In the genomic region with DNA sequence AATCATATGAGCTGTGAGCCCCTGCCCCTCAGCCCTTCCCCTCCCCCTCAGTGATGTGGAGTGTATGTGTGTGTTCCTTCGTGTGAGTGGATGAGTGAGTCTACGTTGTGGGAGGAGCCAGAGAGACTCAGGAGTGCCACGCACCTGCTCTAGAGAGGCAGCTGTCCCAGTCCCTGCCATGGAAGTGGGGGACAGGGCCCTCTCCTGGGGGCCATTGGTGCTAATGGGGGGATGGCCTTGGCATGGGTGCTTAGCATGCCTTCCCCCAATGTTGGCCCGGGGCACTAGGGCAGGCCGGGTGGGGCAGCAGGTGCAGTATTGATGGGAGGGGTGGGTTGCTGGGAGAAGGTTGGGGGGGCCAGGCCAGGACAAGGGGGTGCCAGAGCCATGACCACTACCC, we compare ENCODE assay signal across 9 mouse cellular contexts. TPM values are rescaled to one million over a fixed set of nuclear protein-coding genes. Genes with fewer than 3 reads are reported as not detected.
DNase-seq lines count a peak whose midpoint lies in the region; ATAC-seq lines count a peak whose summit lies in the region.
"Had no signal": no experiment of that assay in that cellular context is flagged by ENCODE, and none has a peak within 500 bp of the region (broad histone marks: within the 10 kb centered on the region; RNA-seq: fewer than 3 reads in every experiment).

No protein-coding gene starts in this region.

- intact Hi-C loops in left cerebral cortex, postnatal 4 days (cut with DNase I) = no loop called here

- no peak for DNase-seq in kidney, adult 9 months
- DNase-seq in midbrain, embryonic 11.5 days (ENCODE audit: low spot score, missing footprints) = no peak
- no peak for DNase-seq in ovary, adult 18-20 months (ENCODE audit: low spot score)
- no peak for DNase-seq in spleen, postnatal 10 days (ENCODE audit: low spot score in 2 of 2)
- DNase-seq in left cerebral cortex, postnatal 4 days = no peak

- no peaks in the 10 kb centered on the region for H3K9me3 ChIP-seq in kidney, embryonic 16.5 days (ENCODE audit: low read length)
- no peaks in the 10 kb centered on the region for H3K9me3 ChIP-seq in embryonic facial prominence, embryonic 15.5 days (replicated peaks)
- no peaks in the 10 kb centered on the region for H3K9me3 ChIP-seq in heart, embryonic 16.5 days (replicated peaks; ENCODE audit: control insufficient read depth, low read length)
- H3K9me3 ChIP-seq in midbrain, embryonic 11.5 days (ENCODE audit: control insufficient read depth, low read length) = no peaks in the 10 kb centered on the region

- no peak overlapping the region for H3K4me2 ChIP-seq in kidney, embryonic 16.5 days (replicated peaks; ENCODE audit: low read depth, low read length)
- H3K4me2 ChIP-seq in embryonic facial prominence, embryonic 15.5 days (replicated peaks) = no peak overlapping the region; the same call in 1 of the 2 replicates
- H3K4me2 ChIP-seq in heart, embryonic 16.5 days (ENCODE audit: low read depth, low read length) = peak overlapping the region; percentile 52; the same call in 1 of the 2 replicates
- no peak overlapping the region for H3K4me2 ChIP-seq in midbrain, embryonic 11.5 days

- H3K9ac ChIP-seq in kidney, embryonic 16.5 days (replicated peaks; ENCODE audit: low read length) = no peak overlapping the region
- H3K9ac ChIP-seq in embryonic facial prominence, embryonic 15.5 days = no peak overlapping the region
- peak overlapping the region; percentile 72 for H3K9ac ChIP-seq in heart, embryonic 16.5 days (ENCODE audit: low read length)
- peak overlapping the region; percentile 17 for H3K9ac ChIP-seq in midbrain, embryonic 11.5 days (ENCODE audit: low read length)

- H3K27ac ChIP-seq in kidney, embryonic 16.5 days (ENCODE audit: low read length) = no peak overlapping the region
- H3K27ac ChIP-seq in embryonic facial prominence, embryonic 15.5 days (replicated peaks) = peak overlapping the region; percentile 73; the same call in 1 of the 2 replicates
- peak overlapping the region; percentile 90 for H3K27ac ChIP-seq in heart, embryonic 16.5 days (ENCODE audit: low read length)
- no peak overlapping the region for H3K27ac ChIP-seq in midbrain, embryonic 11.5 days (ENCODE audit: low read depth, low read length)

- H3K4me3 ChIP-seq in kidney, embryonic 16.5 days (ENCODE audit: low read length) = no peak overlapping the region
- no peak overlapping the region for H3K4me3 ChIP-seq in embryonic facial prominence, embryonic 15.5 days (replicated peaks)
- no peak overlapping the region for H3K4me3 ChIP-seq in heart, embryonic 16.5 days (ENCODE audit: low read length)
- H3K4me3 ChIP-seq in midbrain, embryonic 11.5 days (ENCODE audit: low read depth, low read length) = no peak overlapping the region

- H3K4me1 ChIP-seq in kidney, embryonic 16.5 days (ENCODE audit: insufficient read depth, low read length) = peaks cover 49% of the 10 kb centered on the region
- peaks cover 71% of the 10 kb centered on the region for H3K4me1 ChIP-seq in embryonic facial prominence, embryonic 15.5 days
- peaks cover 82% of the 10 kb centered on the region for H3K4me1 ChIP-seq in heart, embryonic 16.5 days (ENCODE audit: control insufficient read depth, insufficient read depth, low read length)
- H3K4me1 ChIP-seq in midbrain, embryonic 11.5 days (ENCODE audit: control insufficient read depth, insufficient read depth, low read length) = peaks cover 28% of the 10 kb centered on the region

- no peaks in the 10 kb centered on the region for H3K27me3 ChIP-seq in kidney, embryonic 16.5 days (ENCODE audit: insufficient read depth, low read length)
- H3K27me3 ChIP-seq in embryonic facial prominence, embryonic 15.5 days = no peaks in the 10 kb centered on the region
- no peaks in the 10 kb centered on the region for H3K27me3 ChIP-seq in heart, embryonic 16.5 days (ENCODE audit: control insufficient read depth, insufficient read depth, low read length)
- H3K27me3 ChIP-seq in midbrain, embryonic 11.5 days (ENCODE audit: control insufficient read depth, insufficient read depth, low read length) = no peaks in the 10 kb centered on the region
- H3K27me3 ChIP-seq: Patski had no signal

- WGBS in kidney, embryonic 16.5 days = 48% methylated on average over 5 of the region's 5 CpGs
- WGBS in embryonic facial prominence, embryonic 15.5 days = 46% methylated on average over 5 of the region's 5 CpGs
- 54% methylated on average over 5 of the region's 5 CpGs for WGBS in heart, embryonic 16.5 days
- WGBS in midbrain, embryonic 11.5 days = 57% methylated on average over 5 of the region's 5 CpGs

- 0 out of 2 replicates have a peak, but pooled peaks have one; percentile 3 for ATAC-seq in kidney, embryonic 16.5 days (ENCODE audit: low FRiP score, low TSS enrichment)
- no peak; the same call in 1 of the 2 replicates for ATAC-seq in embryonic facial prominence, embryonic 15.5 days (ENCODE audit: insufficient number of reproducible peaks, low FRiP score, low TSS enrichment, low read depth)
- no peak for ATAC-seq in heart, embryonic 16.5 days (replicated peaks; ENCODE audit: extremely low read depth, insufficient read depth, low FRiP score)
- peak; percentile 39 for ATAC-seq in midbrain, embryonic 11.5 days (ENCODE audit: low FRiP score)
- ATAC-seq: Patski had no signal

- peaks cover 21% of the 10 kb centered on the region for H3K36me3 ChIP-seq in kidney, embryonic 16.5 days (ENCODE audit: insufficient read depth, low read length)
- peaks cover 56% of the 10 kb centered on the region for H3K36me3 ChIP-seq in embryonic facial prominence, embryonic 15.5 days
- peaks cover 37% of the 10 kb centered on the region for H3K36me3 ChIP-seq in heart, embryonic 16.5 days (ENCODE audit: control insufficient read depth, insufficient read depth)
- peaks cover 4% of the 10 kb centered on the region for H3K36me3 ChIP-seq in midbrain, embryonic 11.5 days (ENCODE audit: control insufficient read depth, insufficient read depth, low read length)

RNA-seq across cellular contexts. Expression of gene Nr1d1, which starts 8.3 kb away (rescaled TPM):
- 2.2 and 2.4 TPM in 2 replicates for polyA plus RNA-seq in kidney, embryonic 16.5 days (2015; fragmentation: Nextera tagmentation; extraction: Ambion mirVana)
- polyA plus RNA-seq in embryonic facial prominence, embryonic 15.5 days (2015; fragmentation: Nextera tagmentation; extraction: Ambion mirVana) = 1.7 and 1.8 TPM in 2 replicates
- 7.0 and 8.2 TPM in 2 replicates for polyA plus RNA-seq in heart, embryonic 16.5 days (2015; fragmentation: Nextera tagmentation; extraction: Ambion mirVana)
- polyA plus RNA-seq in midbrain, embryonic 11.5 days (2014; fragmentation: Nextera tagmentation; extraction: Ambion mirVana) = 0.93 and 1.2 TPM in 2 replicates
- 10 to 100 TPM; 31.9 TPM for total RNA-seq in left cerebral cortex, postnatal 4 days (2021)

RNA-seq across cellular contexts. Expression of gene Thra, which starts 26.4 kb away (rescaled TPM):
- 24.4 and 25.9 TPM in 2 replicates for polyA plus RNA-seq in kidney, embryonic 16.5 days (2015; fragmentation: Nextera tagmentation; extraction: Ambion mirVana)
- polyA plus RNA-seq in embryonic facial prominence, embryonic 15.5 days (2015; fragmentation: Nextera tagmentation; extraction: Ambion mirVana) = 51.0 and 51.2 TPM in 2 replicates
- polyA plus RNA-seq in heart, embryonic 16.5 days (2015; fragmentation: Nextera tagmentation; extraction: Ambion mirVana) = 37.5 and 40.2 TPM in 2 replicates
- 21.9 and 23.7 TPM in 2 replicates for polyA plus RNA-seq in midbrain, embryonic 11.5 days (2014; fragmentation: Nextera tagmentation; extraction: Ambion mirVana)
- total RNA-seq in left cerebral cortex, postnatal 4 days (2021) = 1,000 to 10,000 TPM; 1,274 to 1,289 TPM

RNA-seq across cellular contexts. Expression of gene Msl1, which starts 28.5 kb away (rescaled TPM):
- polyA plus RNA-seq in kidney, embryonic 16.5 days (2015; fragmentation: Nextera tagmentation; extraction: Ambion mirVana) = 23.7 and 24.2 TPM in 2 replicates
- polyA plus RNA-seq in embryonic facial prominence, embryonic 15.5 days (2015; fragmentation: Nextera tagmentation; extraction: Ambion mirVana) = 28.7 and 30.4 TPM in 2 replicates
- 15.2 and 15.5 TPM in 2 replicates for polyA plus RNA-seq in heart, embryonic 16.5 days (2015; fragmentation: Nextera tagmentation; extraction: Ambion mirVana)
- 24.0 and 25.1 TPM in 2 replicates for polyA plus RNA-seq in midbrain, embryonic 11.5 days (2014; fragmentation: Nextera tagmentation; extraction: Ambion mirVana)
- total RNA-seq in left cerebral cortex, postnatal 4 days (2021) = 100 to 1,000 TPM; 163 to 166 TPM

RNA-seq across cellular contexts. Expression of gene Med24, which starts 37.6 kb away (rescaled TPM):
- polyA plus RNA-seq in kidney, embryonic 16.5 days (2015; fragmentation: Nextera tagmentation; extraction: Ambion mirVana) = 71.4 and 73.9 TPM in 2 replicates
- polyA plus RNA-seq in embryonic facial prominence, embryonic 15.5 days (2015; fragmentation: Nextera tagmentation; extraction: Ambion mirVana) = 52.3 and 53.3 TPM in 2 replicates
- 36.8 and 40.3 TPM in 2 replicates for polyA plus RNA-seq in heart, embryonic 16.5 days (2015; fragmentation: Nextera tagmentation; extraction: Ambion mirVana)
- polyA plus RNA-seq in midbrain, embryonic 11.5 days (2014; fragmentation: Nextera tagmentation; extraction: Ambion mirVana) = 66.1 and 67.1 TPM in 2 replicates
- total RNA-seq in left cerebral cortex, postnatal 4 days (2021) = 10 to 100 TPM; 96.8 to 99.4 TPM

RNA-seq across cellular contexts. Expression of gene Casc3, which starts 37.9 kb away (rescaled TPM):
- polyA plus RNA-seq in kidney, embryonic 16.5 days (2015; fragmentation: Nextera tagmentation; extraction: Ambion mirVana) = 36.2 and 41.0 TPM in 2 replicates
- polyA plus RNA-seq in embryonic facial prominence, embryonic 15.5 days (2015; fragmentation: Nextera tagmentation; extraction: Ambion mirVana) = 37.0 and 42.2 TPM in 2 replicates
- polyA plus RNA-seq in heart, embryonic 16.5 days (2015; fragmentation: Nextera tagmentation; extraction: Ambion mirVana) = 23.4 and 24.0 TPM in 2 replicates
- 51.9 and 53.1 TPM in 2 replicates for polyA plus RNA-seq in midbrain, embryonic 11.5 days (2014; fragmentation: Nextera tagmentation; extraction: Ambion mirVana)
- 10 to 100 TPM; 61.0 to 67.1 TPM for total RNA-seq in left cerebral cortex, postnatal 4 days (2021)

Comparison
In these comparisons a context has a peak if more than half of its experiments do, and no peak if none do; other contexts are left out.
1. ATAC-seq: peak in kidney, embryonic 16.5 days (single experiment) and midbrain, embryonic 11.5 days (single experiment); none in embryonic facial prominence, embryonic 15.5 days (single experiment) and heart, embryonic 16.5 days (single experiment).
2. H3K27ac ChIP-seq: peak in embryonic facial prominence, embryonic 15.5 days (single experiment) and heart, embryonic 16.5 days (single experiment); none in kidney, embryonic 16.5 days (single experiment) and midbrain, embryonic 11.5 days (single experiment).
3. H3K9ac ChIP-seq: peak in heart, embryonic 16.5 days (single experiment) and midbrain, embryonic 11.5 days (single experiment); none in kidney, embryonic 16.5 days (single experiment) and embryonic facial prominence, embryonic 15.5 days (single experiment).